Mouse (Mus musculus) neural tube, embryonic 11.5 days (tissue): ENCODE results near the gene Gcgr. TPM values are rescaled to one million over a fixed set of nuclear protein-coding genes. Genes with fewer than 3 reads are reported as not detected.

Experiments
- ATAC-seq: fragments of 200-750 bp; cut with Nextera tagmentation; 2 replicates; pipeline ENCODE4 v1.8.0; 2017; ENCODE audit warnings: moderate number of reproducible peaks, mild to moderate bottlenecking, moderate TSS enrichment, moderate library complexity; ENCODE audit not compliant: insufficient read depth, low FRiP score, low TSS enrichment
- DNase-seq: peaks from one replicate; pipeline ENCODE4 v3.0.0-alpha.2; 2015; ENCODE audit warnings: low spot score
- H3K27ac ChIP-seq: fragments of 300-500 bp; sonication (generic); 2 replicates; pipeline ENCODE4 v1.5.1; 2014; ENCODE audit warnings: low read depth, mild to moderate bottlenecking, low read length
- H3K27me3 ChIP-seq: fragments of 300-500 bp; sonication (generic); 2 replicates; pipeline ENCODE4 v1.6.1; 2014; ENCODE audit warnings: mild to moderate bottlenecking, low read length, mixed read lengths; ENCODE audit not compliant: control insufficient read depth, insufficient read depth
- H3K36me3 ChIP-seq: fragments of 300-500 bp; sonication (generic); 2 replicates; pipeline ENCODE4 v1.6.1; 2014; ENCODE audit warnings: mild to moderate bottlenecking, low read length, moderate library complexity, mixed read lengths; ENCODE audit not compliant: control insufficient read depth, insufficient read depth
- H3K4me1 ChIP-seq: fragments of 300-500 bp; sonication (generic); 2 replicates; pipeline ENCODE4 v1.6.1; 2014; ENCODE audit warnings: low read length, mixed read lengths; ENCODE audit not compliant: control insufficient read depth, insufficient read depth
- H3K4me2 ChIP-seq: fragments of 300-500 bp; sonication (generic); 2 replicates; pipeline ENCODE4 v1.6.1; 2014; ENCODE audit warnings: low read depth, mild to moderate bottlenecking, moderate library complexity
- H3K4me3 ChIP-seq: fragments of 300-500 bp; sonication (generic); 2 replicates; pipeline ENCODE4 v1.5.1; 2014; ENCODE audit warnings: low read depth, low read length
- H3K9ac ChIP-seq: fragments of 300-500 bp; sonication (generic); 2 replicates; pipeline ENCODE4 v1.6.1; 2014; ENCODE audit warnings: mild to moderate bottlenecking, low read length
- H3K9me3 ChIP-seq: fragments of 300-500 bp; sonication (generic); 2 replicates; pipeline ENCODE4 v1.6.1; 2016; ENCODE audit warnings: low read length; ENCODE audit not compliant: control insufficient read depth
- WGBS: fragments of 180-500 bp; shearing (Covaris S2); extraction: QIAGEN DNeasy Blood & Tissue Kit; methylation state at CpG from one replicate; pipeline ENCODE4 v1.1.7; 2014; 5-methylcytosine and 5-hydroxymethylcytosine counted together
- polyA plus RNA-seq: library from polyadenylated mRNA; unstranded; fragments of >200 nt; fragmentation: Nextera tagmentation; extraction: Ambion mirVana; gene quantifications from 2 replicates; pipeline ENCODE4 v1.2.1, GENCODE M21; 2014

Gene Gcgr
- polyA plus RNA-seq, 1 experiment from 2014 or later = 0.19 TPM

GRCm38 (mm10) chr11:120499894-120500293 is 30.6 kb upstream of the Gcgr start:
- ATAC-seq (no peak), DNase-seq (no peak)
- Histone ChIP-seq H3K4me3 (no peak overlapping the region), H3K4me1 (no peaks in the 10 kb centered on the region), H3K9ac (no peak overlapping the region), H3K4me2 (no peak overlapping the region), H3K9me3 (no peaks in the 10 kb centered on the region), H3K27ac (no peak overlapping the region), H3K36me3 (peaks cover 14% of the 10 kb centered on the region), H3K27me3 (no peaks in the 10 kb centered on the region)
- WGBS = 82% methylated on average over 6 of the region's 6 CpGs

- no peaks in the 10 kb centered on the region for H3K27me3 ChIP-seq
- H3K27ac ChIP-seq = no peak overlapping the region
- no peaks in the 10 kb centered on the region for H3K4me1 ChIP-seq
- 27% methylated on average over 3 of the region's 3 CpGs for WGBS
- no peaks in the 10 kb centered on the region for H3K9me3 ChIP-seq
- DNase-seq (no peak), ATAC-seq (no peak)
- no peak overlapping the region for H3K4me3 ChIP-seq
- H3K36me3 ChIP-seq = peaks cover 13% of the 10 kb centered on the region
- no peak overlapping the region for H3K9ac ChIP-seq
- no peak overlapping the region for H3K4me2 ChIP-seq
Observed at GRCm38 (mm10) chr11:120500357-120500756, 30.1 kb upstream of the Gcgr start.

GRCm38 (mm10) chr11:120501018-120501417 is 29.5 kb upstream of the Gcgr start:
- Histone ChIP-seq H3K4me2 (no peak overlapping the region), H3K9me3 (no peaks in the 10 kb centered on the region), H3K4me3 (no peak overlapping the region), H3K9ac (no peak overlapping the region), H3K27ac (no peak overlapping the region), H3K36me3 (peaks cover 10% of the 10 kb centered on the region), H3K27me3 (no peaks in the 10 kb centered on the region), H3K4me1 (no peaks in the 10 kb centered on the region)
- WGBS = 73% methylated on average over 6 of the region's 6 CpGs
- ATAC-seq (no peak), DNase-seq (no peak)

- H3K9ac ChIP-seq = no peak overlapping the region
- no peaks in the 10 kb centered on the region for H3K27me3 ChIP-seq
- ATAC-seq = no peak
- peaks cover 10% of the 10 kb centered on the region for H3K36me3 ChIP-seq
- H3K9me3 ChIP-seq = no peaks in the 10 kb centered on the region
- H3K4me3 ChIP-seq = no peak overlapping the region
- WGBS = 84% methylated on average over 4 of the region's 4 CpGs
- H3K4me2 ChIP-seq = no peak overlapping the region
- H3K27ac ChIP-seq = no peak overlapping the region
- no peak for DNase-seq
- H3K4me1 ChIP-seq = no peaks in the 10 kb centered on the region
Observed at GRCm38 (mm10) chr11:120501701-120502100, 28.8 kb upstream of the Gcgr start.

DNA sequence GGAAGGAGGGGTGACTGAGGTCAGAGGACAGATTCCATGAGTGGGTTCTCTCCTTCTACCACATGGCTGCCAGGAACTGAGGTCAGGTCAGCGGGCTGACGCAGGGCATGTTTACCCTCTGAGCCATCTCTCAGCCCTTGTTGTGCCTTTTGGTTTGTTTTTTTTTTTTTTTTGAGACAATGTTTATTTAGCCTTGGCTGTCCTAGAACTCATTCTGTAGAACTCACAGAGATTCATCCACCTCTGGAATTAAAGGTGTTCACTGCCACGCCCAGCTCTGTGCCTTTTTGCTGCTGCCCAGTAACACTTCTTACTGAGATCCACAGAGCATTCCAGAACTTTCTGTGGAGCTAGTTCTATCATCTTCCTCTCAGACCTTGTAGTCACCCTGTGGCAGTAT is 24.8 kb upstream of the Gcgr start:
- Histone ChIP-seq H3K9ac (no peak overlapping the region), H3K4me2 (no peak overlapping the region), H3K27me3 (no peaks in the 10 kb centered on the region), H3K4me1 (peaks cover 5% of the 10 kb centered on the region; the same call in 1 of the 2 replicates), H3K27ac (no peak overlapping the region), H3K36me3 (no peaks in the 10 kb centered on the region), H3K4me3 (no peak overlapping the region), H3K9me3 (no peaks in the 10 kb centered on the region)
- ATAC-seq = no peak
- no peak for DNase-seq
- 84% methylated on average over 3 of the region's 3 CpGs for WGBS

DNA sequence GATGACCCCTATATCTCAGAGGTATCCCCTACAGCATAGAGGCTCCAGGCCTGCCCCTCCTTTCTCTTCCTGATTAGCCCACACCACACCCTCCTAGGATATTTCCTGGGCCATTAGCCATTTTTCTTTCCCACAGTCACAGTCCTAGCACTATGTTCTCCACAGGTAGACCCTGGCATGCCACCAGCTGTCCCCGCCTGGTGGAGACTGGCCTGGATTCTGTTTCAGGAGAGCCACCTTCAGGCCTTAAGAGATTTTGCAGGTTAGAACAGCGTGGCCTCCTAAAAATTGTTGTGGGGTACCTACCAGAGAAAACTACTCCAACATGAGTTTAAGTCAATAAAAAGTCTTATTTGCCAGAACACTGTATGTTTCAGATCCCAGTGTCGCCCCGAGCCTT is 23.6 kb upstream of the Gcgr start:
- H3K4me3 ChIP-seq = no peak overlapping the region
- ATAC-seq (no peak), DNase-seq (no peak)
- peaks cover 5% of the 10 kb centered on the region; the same call in 1 of the 2 replicates for H3K4me1 ChIP-seq
- WGBS = 51% methylated on average over 4 of the region's 4 CpGs
- H3K27ac ChIP-seq = no peak overlapping the region
- no peak overlapping the region for H3K4me2 ChIP-seq
- H3K9me3 ChIP-seq = no peaks in the 10 kb centered on the region
- H3K27me3 ChIP-seq = no peaks in the 10 kb centered on the region
- no peak overlapping the region for H3K9ac ChIP-seq
- no peaks in the 10 kb centered on the region for H3K36me3 ChIP-seq

DNA sequence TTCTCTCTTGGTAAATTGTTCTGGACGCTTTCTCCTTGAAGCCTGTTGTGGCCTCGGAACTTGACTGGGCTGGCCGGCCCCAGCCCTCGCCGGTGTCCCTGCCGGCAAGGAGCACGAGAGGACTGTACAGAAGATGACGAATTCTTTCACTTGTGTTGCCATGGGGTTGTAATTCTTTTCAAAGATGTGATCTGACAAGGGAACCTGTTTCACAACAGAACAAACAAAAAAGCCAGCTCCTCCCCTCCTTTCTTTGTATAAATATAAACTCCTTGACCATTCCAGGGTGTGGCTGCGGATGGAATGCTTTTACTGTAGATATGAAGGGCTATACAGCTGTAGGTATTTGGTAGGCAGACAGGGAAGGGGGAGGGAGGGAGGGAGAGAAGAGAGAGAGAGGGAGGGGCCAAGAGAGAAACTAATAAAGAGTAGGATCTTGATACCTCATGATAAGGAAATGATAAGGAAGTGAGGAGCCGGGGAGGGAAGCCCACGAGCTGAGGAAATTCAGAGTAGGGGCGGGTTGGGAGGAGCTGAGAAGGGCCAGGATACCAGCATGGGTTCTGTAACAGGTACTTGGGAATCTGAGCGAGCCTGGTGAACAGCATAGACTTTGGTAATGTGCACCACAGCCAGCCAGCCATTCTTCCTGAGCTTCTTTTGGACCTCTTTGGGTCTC is 22.7 kb upstream of the Gcgr start:
- Histone ChIP-seq H3K4me1 (peaks cover 5% of the 10 kb centered on the region; the same call in 1 of the 2 replicates), H3K9ac (no peak overlapping the region), H3K27ac (no peak overlapping the region), H3K27me3 (no peaks in the 10 kb centered on the region), H3K4me2 (no peak overlapping the region), H3K36me3 (no peaks in the 10 kb centered on the region), H3K4me3 (no peak overlapping the region), H3K9me3 (no peaks in the 10 kb centered on the region)
- ATAC-seq (no peak), DNase-seq (no peak)
- 68% methylated on average over 13 of the region's 13 CpGs for WGBS

DNA sequence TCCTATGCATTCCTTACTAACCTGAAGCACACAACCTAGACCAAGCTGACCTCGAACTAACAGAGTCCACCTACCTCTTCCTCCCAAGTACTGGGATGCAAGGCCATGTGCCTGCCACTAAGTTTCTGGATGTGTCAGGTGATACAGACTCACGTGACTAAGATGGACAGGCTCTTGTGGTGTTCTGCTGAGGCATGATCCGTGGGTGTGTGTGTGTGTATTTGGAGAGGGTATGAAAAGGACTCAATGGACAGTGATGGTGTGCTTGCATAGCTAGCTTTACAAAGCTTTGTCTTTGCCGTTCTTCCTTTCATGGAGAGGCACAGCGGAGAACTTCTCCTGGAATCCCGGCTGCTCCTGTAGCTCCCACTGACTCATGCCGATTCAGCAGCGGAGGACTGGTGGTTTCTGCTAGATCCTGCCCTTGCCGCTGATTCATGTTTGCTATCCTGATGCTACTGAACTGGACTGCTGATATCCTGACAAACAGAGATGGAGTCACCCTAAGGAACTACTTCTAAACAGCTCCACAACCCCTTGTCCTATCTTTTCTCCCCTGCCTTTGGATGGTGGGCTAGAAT is 22.1 kb upstream of the Gcgr start:
- ATAC-seq = no peak
- no peak for DNase-seq
- no peak overlapping the region for H3K9ac ChIP-seq
- H3K9me3 ChIP-seq = no peaks in the 10 kb centered on the region
- H3K4me2 ChIP-seq = no peak overlapping the region
- H3K4me3 ChIP-seq = no peak overlapping the region
- no peaks in the 10 kb centered on the region for H3K27me3 ChIP-seq
- no peaks in the 10 kb centered on the region for H3K36me3 ChIP-seq
- peaks cover 5% of the 10 kb centered on the region; the same call in 1 of the 2 replicates for H3K4me1 ChIP-seq
- H3K27ac ChIP-seq = no peak overlapping the region
- WGBS = 88% methylated on average over 9 of the region's 9 CpGs

DNA sequence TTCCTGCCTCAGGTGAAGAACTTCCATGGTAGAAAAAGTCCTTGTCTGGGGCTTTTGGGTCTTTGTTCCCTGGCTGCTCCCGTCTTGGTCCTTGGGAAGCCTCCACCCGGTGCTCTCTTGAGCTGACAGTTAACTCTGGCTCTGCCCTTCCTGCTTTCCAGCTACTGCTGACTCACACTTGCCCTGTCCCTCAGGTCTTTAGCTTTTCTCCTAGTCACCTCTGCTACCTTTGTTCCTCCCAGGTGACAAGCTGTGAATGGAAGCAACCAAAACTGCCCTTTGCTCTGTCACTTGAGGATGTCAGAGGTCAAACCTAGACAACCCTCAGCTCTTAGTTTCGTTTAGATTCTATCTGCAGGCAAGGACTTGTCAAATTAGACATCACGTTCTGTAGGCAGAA is 20.6 kb upstream of the Gcgr start:
- Histone ChIP-seq H3K4me2 (no peak overlapping the region), H3K4me1 (peaks cover 5% of the 10 kb centered on the region; the same call in 1 of the 2 replicates), H3K4me3 (no peak overlapping the region), H3K9ac (no peak overlapping the region), H3K36me3 (no peaks in the 10 kb centered on the region), H3K27me3 (no peaks in the 10 kb centered on the region), H3K9me3 (no peaks in the 10 kb centered on the region), H3K27ac (no peak overlapping the region)
- 60% methylated on average over 4 of the region's 4 CpGs for WGBS
- no peak for DNase-seq
- no peak for ATAC-seq
